Mouse (Mus musculus) embryonic facial prominence, embryonic 10.5 days (tissue): ENCODE measurements around the gene Frs3. TPM values are rescaled to one million over a fixed set of nuclear protein-coding genes. Genes with fewer than 3 reads are reported as not detected.

Experiments
- polyA plus RNA-seq: library from polyadenylated mRNA; unstranded; fragments of >200 nt; fragmentation: Nextera tagmentation; extraction: Ambion mirVana; gene quantifications from 2 replicates; pipeline ENCODE4 v1.2.1, GENCODE M21; 2016

Frs3 gene
- polyA plus RNA-seq, 1 experiment from 2014 or later, result 7.3 TPM

Other genes starting within 250 kb of the Frs3 start
- gene Taf8, start 186.7 kb upstream of the Frs3 start, polyA plus RNA-seq, result 32.0 and 35.3 TPM in 2 replicates
- 325 and 335 TPM in 2 replicates for gene Ccnd3, start 184.0 kb upstream of the Frs3 start, polyA plus RNA-seq
- 43.8 and 44.7 TPM in 2 replicates for gene Bysl, start 77.5 kb upstream of the Frs3 start, polyA plus RNA-seq
- 46.7 and 48.9 TPM in 2 replicates for gene Med20, start 77.4 kb upstream of the Frs3 start, polyA plus RNA-seq
- 1.6 and 2.4 TPM in 2 replicates for gene Gm20517, start 77.4 kb upstream of the Frs3 start, polyA plus RNA-seq
- gene Usp49, start 58.3 kb upstream of the Frs3 start, polyA plus RNA-seq, result 4.1 and 5.4 TPM in 2 replicates
- gene Tomm6, start 644 bp upstream of the Frs3 start, polyA plus RNA-seq, result 378 and 379 TPM in 2 replicates
- 0.21 and 0.24 TPM in 2 replicates for gene Gm21981, start 5.4 kb downstream of the Frs3 start, polyA plus RNA-seq
- 0.35 TPM in 1 of 2 replicates, not detected in the other for gene Prickle4, start 5.7 kb downstream of the Frs3 start, polyA plus RNA-seq
- gene Pgc, start 37.8 kb downstream of the Frs3 start, polyA plus RNA-seq, result 0.10 TPM in 1 of 2 replicates, not detected in the other
- 2.3 and 2.9 TPM in 2 replicates for gene Tfeb, start 48.0 kb downstream of the Frs3 start, polyA plus RNA-seq
- gene Mdfi, start 145.7 kb downstream of the Frs3 start, polyA plus RNA-seq, result 21.0 and 25.1 TPM in 2 replicates
- 26.9 and 28.1 TPM in 2 replicates for gene Foxp4, start 235.6 kb downstream of the Frs3 start, polyA plus RNA-seq